Mouse (Mus musculus): ENCODE results near the gene Cox20. TPM values are rescaled to one million over a fixed set of nuclear protein-coding genes. Genes with fewer than 3 reads are reported as not detected.
"Not testable (repeated sequence)": the region's sequence is repeated elsewhere in the genome, so short reads cannot be mapped to it uniquely, and the experiment has no call there.

The Cox20 gene
- polyA plus RNA-seq, 1 experiment from 2014 or later = 122 TPM

GRCm38 (mm10) chr1:178329946-178330345, 11.0 kb downstream of the Cox20 start:
- 64% methylated on average over 6 of the region's 6 CpGs for WGBS (ENCODE audit: missing documents)
- H3K79me2 ChIP-seq (ENCODE audit: inconsistent target) = peaks cover 100% of the 10 kb centered on the region
- no peak overlapping the region for H3K4me3 ChIP-seq (ENCODE audit: inconsistent target)
- H3K27ac ChIP-seq = no peak overlapping the region; the same call in 1 of the 2 replicates
- H3K36me3 ChIP-seq (ENCODE audit: inconsistent target) = peaks cover 62% of the 10 kb centered on the region

GRCm38 (mm10) chr1:178335860-178336261, 16.9 kb downstream of the Cox20 start:
- H3K36me3 ChIP-seq (ENCODE audit: inconsistent target) = peaks cover 20% of the 10 kb centered on the region
- peak overlapping the region; percentile 69 for H3K4me3 ChIP-seq (ENCODE audit: inconsistent target)
- peak overlapping the region; percentile 74 for H3K27ac ChIP-seq
- H3K79me2 ChIP-seq (ENCODE audit: inconsistent target) = peaks cover 54% of the 10 kb centered on the region
- WGBS (ENCODE audit: missing documents) = 2% methylated on average over 16 of the region's 16 CpGs

- Histone ChIP-seq H3K79me2 (ENCODE audit: inconsistent target) (peaks cover 49% of the 10 kb centered on the region), H3K4me3 (ENCODE audit: inconsistent target) (peak overlapping the region; percentile 69), H3K27ac (peak overlapping the region; percentile 74), H3K36me3 (ENCODE audit: inconsistent target) (peaks cover 15% of the 10 kb centered on the region)
- WGBS (ENCODE audit: missing documents) = under 1% methylated on average over 20 of the region's 53 CpGs
These were observed 17.4 kb downstream of the Cox20 start for GRCm38 (mm10) chr1:178336289-178336775.

- under 1% methylated on average over 60 of the region's 89 CpGs for WGBS (ENCODE audit: missing documents)
These were observed 18.0 kb downstream of the Cox20 start for GRCm38 (mm10) chr1:178336777-178337481.

GRCm38 (mm10) chr1:178337551-178338317, 18.8 kb downstream of the Cox20 start, which contains the start of gene Hnrnpu:
Gene Hnrnpu (minus strand): TSS chr1:178337797.
- peaks cover 35% of the 10 kb centered on the region for H3K79me2 ChIP-seq (ENCODE audit: inconsistent target)
- H3K4me3 ChIP-seq (ENCODE audit: inconsistent target) = peak within 1 kb of the TSS; percentile 50
- peaks cover 3% of the 10 kb centered on the region for H3K36me3 ChIP-seq (ENCODE audit: inconsistent target)
- H3K27ac ChIP-seq = peak within 1 kb of the TSS; percentile 86
- WGBS (ENCODE audit: missing documents) = under 1% methylated on average over 73 of the region's 73 CpGs

More at GRCm38 (mm10) chr1:178336777-178337481, 18.0 kb downstream of the Cox20 start:
- H3K36me3 ChIP-seq (ENCODE audit: inconsistent target) = peaks cover 9% of the 10 kb centered on the region
- peaks cover 43% of the 10 kb centered on the region for H3K79me2 ChIP-seq (ENCODE audit: inconsistent target)
- peak overlapping the region; percentile 35 for H3K4me3 ChIP-seq (ENCODE audit: inconsistent target)
- H3K27ac ChIP-seq = peak overlapping the region; percentile 62

GRCm38 (mm10) chr1:178338318-178338641, 19.4 kb downstream of the Cox20 start:
- peak overlapping the region; percentile 86 for H3K27ac ChIP-seq
- peaks cover 30% of the 10 kb centered on the region for H3K79me2 ChIP-seq (ENCODE audit: inconsistent target)
- no peaks in the 10 kb centered on the region; the same call in none of the 2 replicates for H3K36me3 ChIP-seq (ENCODE audit: inconsistent target)
- WGBS (ENCODE audit: missing documents) = 13% methylated on average over 6 of the region's 6 CpGs
- peak overlapping the region; percentile 50 for H3K4me3 ChIP-seq (ENCODE audit: inconsistent target)

GRCm38 (mm10) chr1:178340213-178340612, 21.3 kb downstream of the Cox20 start:
- 86% methylated on average over 2 of the region's 2 CpGs for WGBS (ENCODE audit: missing documents)
- Histone ChIP-seq H3K4me3 (ENCODE audit: inconsistent target) (no peak overlapping the region), H3K79me2 (ENCODE audit: inconsistent target) (peaks cover 11% of the 10 kb centered on the region), H3K36me3 (ENCODE audit: inconsistent target) (no peaks in the 10 kb centered on the region), H3K27ac (no peak overlapping the region)

GRCm38 (mm10) chr1:178341435-178341834, 22.5 kb downstream of the Cox20 start:
- Histone ChIP-seq H3K4me3 (ENCODE audit: inconsistent target) (no peak overlapping the region), H3K79me2 (ENCODE audit: inconsistent target) (no peaks in the 10 kb centered on the region), H3K36me3 (ENCODE audit: inconsistent target) (no peaks in the 10 kb centered on the region), H3K27ac (peak overlapping the region; percentile 67)
- 63% methylated on average over 3 of the region's 3 CpGs for WGBS (ENCODE audit: missing documents)

GRCm38 (mm10) chr1:178342063-178342462, 23.1 kb downstream of the Cox20 start:
- no peaks in the 10 kb centered on the region for H3K36me3 ChIP-seq (ENCODE audit: inconsistent target)
- peak overlapping the region; percentile 67 for H3K27ac ChIP-seq
- no peak overlapping the region for H3K4me3 ChIP-seq (ENCODE audit: inconsistent target)
- no peaks in the 10 kb centered on the region for H3K79me2 ChIP-seq (ENCODE audit: inconsistent target)
- WGBS (ENCODE audit: missing documents) = 56% methylated on average over 1 of the region's 1 CpGs

GRCm38 (mm10) chr1:178342612-178343011, 23.7 kb downstream of the Cox20 start:
- Histone ChIP-seq H3K4me3 (ENCODE audit: inconsistent target) (no peak overlapping the region), H3K79me2 (ENCODE audit: inconsistent target) (no peaks in the 10 kb centered on the region), H3K27ac (peak overlapping the region; percentile 67), H3K36me3 (ENCODE audit: inconsistent target) (no peaks in the 10 kb centered on the region)
- WGBS (ENCODE audit: missing documents) = 35% methylated on average over 3 of the region's 5 CpGs

GRCm38 (mm10) chr1:178344071-178344805, 25.3 kb downstream of the Cox20 start:
- not testable (repeated sequence) for H3K36me3 ChIP-seq (ENCODE audit: inconsistent target); H3K4me3 ChIP-seq (ENCODE audit: inconsistent target); H3K79me2 ChIP-seq (ENCODE audit: inconsistent target); H3K27ac ChIP-seq
- 93% methylated on average over 10 of the region's 10 CpGs for WGBS (ENCODE audit: missing documents)

- no peaks in the 10 kb centered on the region for H3K79me2 ChIP-seq (ENCODE audit: inconsistent target)
- H3K4me3 ChIP-seq (ENCODE audit: inconsistent target) = no peak overlapping the region
- no peaks in the 10 kb centered on the region for H3K36me3 ChIP-seq (ENCODE audit: inconsistent target)
- 76% methylated on average over 2 of the region's 2 CpGs for WGBS (ENCODE audit: missing documents)
- no peak overlapping the region for H3K27ac ChIP-seq
These were observed 31.9 kb downstream of the Cox20 start for GRCm38 (mm10) chr1:178350792-178351191.

- Histone ChIP-seq H3K36me3 (ENCODE audit: inconsistent target) (no peaks in the 10 kb centered on the region), H3K79me2 (ENCODE audit: inconsistent target) (no peaks in the 10 kb centered on the region), H3K27ac (no peak overlapping the region), H3K4me3 (ENCODE audit: inconsistent target) (no peak overlapping the region)
These were observed 32.7 kb downstream of the Cox20 start for GRCm38 (mm10) chr1:178351643-178352042.

GRCm38 (mm10) chr1:178354576-178354975, 35.6 kb downstream of the Cox20 start:
- Histone ChIP-seq H3K36me3 (ENCODE audit: inconsistent target) (no peaks in the 10 kb centered on the region), H3K4me3 (ENCODE audit: inconsistent target) (no peak overlapping the region), H3K79me2 (ENCODE audit: inconsistent target) (no peaks in the 10 kb centered on the region), H3K27ac (no peak overlapping the region)
- 85% methylated on average over 3 of the region's 3 CpGs for WGBS (ENCODE audit: missing documents)

Data from macrophage (primary cell).